Mouse (Mus musculus) kidney, embryonic 15.5 days (tissue): Measurements from ENCODE around the gene Fhl4. TPM values are rescaled to one million over a fixed set of nuclear protein-coding genes. Genes with fewer than 3 reads are reported as not detected.

Experiments
- ATAC-seq: fragments of 200-750 bp; cut with Nextera tagmentation; replicated peaks from 2 replicates; pipeline ENCODE4 v1.8.0; 2017; ENCODE audit warnings: moderate TSS enrichment; ENCODE audit not compliant: low FRiP score
- H3K27ac ChIP-seq: fragments of 300-500 bp; sonication (generic); 2 replicates; pipeline ENCODE4 v1.5.1; 2015; ENCODE audit warnings: mild to moderate bottlenecking, inconsistent platforms
- H3K27me3 ChIP-seq: fragments of 300-500 bp; sonication (generic); 2 replicates; pipeline ENCODE4 v1.6.1; 2015; ENCODE audit warnings: inconsistent platforms
- H3K36me3 ChIP-seq: fragments of 300-500 bp; sonication (generic); 2 replicates; pipeline ENCODE4 v1.6.1; 2015; ENCODE audit warnings: inconsistent platforms
- H3K4me1 ChIP-seq: fragments of 300-500 bp; sonication (generic); 2 replicates; pipeline ENCODE4 v1.6.1; 2015; ENCODE audit warnings: inconsistent platforms
- H3K4me2 ChIP-seq: fragments of 300-500 bp; sonication (generic); 2 replicates; pipeline ENCODE4 v1.6.1; 2015; ENCODE audit warnings: moderate library complexity, mild to moderate bottlenecking, inconsistent platforms
- H3K4me3 ChIP-seq: fragments of 300-500 bp; sonication (generic); replicated peaks from 2 replicates; pipeline ENCODE4 v1.5.1; 2015; ENCODE audit warnings: mild to moderate bottlenecking, inconsistent platforms
- H3K9ac ChIP-seq: fragments of 300-500 bp; sonication (generic); 2 replicates; pipeline ENCODE4 v1.6.1; 2015; ENCODE audit warnings: mild to moderate bottlenecking, inconsistent platforms
- H3K9me3 ChIP-seq: fragments of 300-500 bp; sonication (generic); replicated peaks from 2 replicates; pipeline ENCODE4 v1.6.1; 2016; ENCODE audit warnings: inconsistent platforms
- WGBS: fragments of 180-500 bp; shearing (Covaris S2); methylation state at CpG from one replicate; pipeline ENCODE4 v1.1.7; 2015; ENCODE audit warnings: mixed read lengths; 5-methylcytosine and 5-hydroxymethylcytosine counted together
- polyA plus RNA-seq: library from polyadenylated mRNA; unstranded; fragments of >200 nt; fragmentation: Nextera tagmentation; extraction: Ambion mirVana; gene quantifications from 2 replicates; pipeline ENCODE4 v1.2.1, GENCODE M21; 2015

Fhl4 gene
- polyA plus RNA-seq, 1 experiment from 2014 or later = 0.99 TPM

- H3K27ac ChIP-seq = no peak overlapping the region
- no peak overlapping the region for H3K4me3 ChIP-seq
- H3K27me3 ChIP-seq = no peaks in the 10 kb centered on the region
- H3K9me3 ChIP-seq = no peaks in the 10 kb centered on the region
- WGBS = 61% methylated on average over 4 of the region's 4 CpGs
- ATAC-seq = no peak
- no peaks in the 10 kb centered on the region for H3K36me3 ChIP-seq
- no peak overlapping the region for H3K4me2 ChIP-seq
- no peaks in the 10 kb centered on the region for H3K4me1 ChIP-seq
- no peak overlapping the region for H3K9ac ChIP-seq
Observed at GRCm38 (mm10) chr10:85071605-85072152, 30.6 kb downstream of the Fhl4 start.

GRCm38 (mm10) chr10:85054876-85055275 is 47.4 kb downstream of the Fhl4 start:
- WGBS = 82% methylated on average over 2 of the region's 2 CpGs

GRCm38 (mm10) chr10:85052451-85052850 is 49.8 kb downstream of the Fhl4 start:
- H3K4me3 ChIP-seq = no peak overlapping the region
- no peaks in the 10 kb centered on the region for H3K4me1 ChIP-seq
- H3K27me3 ChIP-seq = no peaks in the 10 kb centered on the region
- ATAC-seq = no peak
- WGBS = 16% methylated on average over 4 of the region's 4 CpGs
- H3K36me3 ChIP-seq = no peaks in the 10 kb centered on the region
- no peak overlapping the region for H3K4me2 ChIP-seq
- no peaks in the 10 kb centered on the region for H3K9me3 ChIP-seq
- H3K27ac ChIP-seq = no peak overlapping the region
- no peak overlapping the region for H3K9ac ChIP-seq

More at GRCm38 (mm10) chr10:85054876-85055275, 47.4 kb downstream of the Fhl4 start:
- H3K4me3 ChIP-seq = no peak overlapping the region
- H3K27me3 ChIP-seq = no peaks in the 10 kb centered on the region
- no peaks in the 10 kb centered on the region for H3K4me1 ChIP-seq
- no peaks in the 10 kb centered on the region for H3K36me3 ChIP-seq
- H3K27ac ChIP-seq = no peak overlapping the region
- ATAC-seq = no peak
- no peak overlapping the region for H3K9ac ChIP-seq
- H3K9me3 ChIP-seq = no peaks in the 10 kb centered on the region
- no peak overlapping the region for H3K4me2 ChIP-seq

GRCm38 (mm10) chr10:85050668-85051208 is 51.6 kb downstream of the Fhl4 start:
- Histone ChIP-seq H3K4me2 (no peak overlapping the region), H3K27ac (no peak overlapping the region), H3K36me3 (no peaks in the 10 kb centered on the region), H3K9ac (no peak overlapping the region), H3K4me1 (no peaks in the 10 kb centered on the region), H3K4me3 (no peak overlapping the region), H3K9me3 (no peaks in the 10 kb centered on the region), H3K27me3 (no peaks in the 10 kb centered on the region)
- WGBS = 58% methylated on average over 4 of the region's 4 CpGs
- no peak for ATAC-seq

- Histone ChIP-seq H3K4me3 (no peak overlapping the region), H3K27ac (no peak overlapping the region), H3K9ac (no peak overlapping the region), H3K4me1 (peaks cover 10% of the 10 kb centered on the region), H3K27me3 (no peaks in the 10 kb centered on the region), H3K9me3 (no peaks in the 10 kb centered on the region), H3K36me3 (no peaks in the 10 kb centered on the region), H3K4me2 (no peak overlapping the region)
- whole genome bisulfite sequencing = 94% methylated on average over 8 of the region's 8 CpGs
- no peak for ATAC-seq
Observed at GRCm38 (mm10) chr10:85048008-85048407, 54.3 kb downstream of the Fhl4 start.

GRCm38 (mm10) chr10:85046585-85046984 is 55.7 kb downstream of the Fhl4 start:
- Histone ChIP-seq H3K9me3 (no peaks in the 10 kb centered on the region), H3K27ac (no peak overlapping the region), H3K36me3 (no peaks in the 10 kb centered on the region), H3K4me1 (peaks cover 10% of the 10 kb centered on the region), H3K9ac (no peak overlapping the region), H3K4me3 (no peak overlapping the region), H3K27me3 (no peaks in the 10 kb centered on the region), H3K4me2 (no peak overlapping the region)
- no peak for ATAC-seq
- WGBS = 40% methylated on average over 5 of the region's 5 CpGs

Other genes starting within 250 kb of the Fhl4 start
- gene Ric8b, start 184.9 kb downstream of the Fhl4 start, polyA plus RNA-seq = 22.1 and 23.3 TPM in 2 replicates
- gene Tmem263, start 132 bp upstream of the Fhl4 start, polyA plus RNA-seq = 80.4 and 82.5 TPM in 2 replicates
- 14.9 and 15.9 TPM in 2 replicates for gene Mterf2, start 25.5 kb upstream of the Fhl4 start, polyA plus RNA-seq
- gene Cry1, start 82.6 kb upstream of the Fhl4 start, polyA plus RNA-seq = 31.0 and 32.9 TPM in 2 replicates